Mouse (Mus musculus) thymus, postnatal 36 days (tissue): ENCODE measurements around the gene Nfatc2.

Experiments used
- DNase-seq, 2 experiments: peaks; one replicate each; pipeline ENCODE4 v3.0.0; 2022; ENCODE audit warnings: mixed read lengths in 2 of 2

Nfatc2 gene

DNA sequence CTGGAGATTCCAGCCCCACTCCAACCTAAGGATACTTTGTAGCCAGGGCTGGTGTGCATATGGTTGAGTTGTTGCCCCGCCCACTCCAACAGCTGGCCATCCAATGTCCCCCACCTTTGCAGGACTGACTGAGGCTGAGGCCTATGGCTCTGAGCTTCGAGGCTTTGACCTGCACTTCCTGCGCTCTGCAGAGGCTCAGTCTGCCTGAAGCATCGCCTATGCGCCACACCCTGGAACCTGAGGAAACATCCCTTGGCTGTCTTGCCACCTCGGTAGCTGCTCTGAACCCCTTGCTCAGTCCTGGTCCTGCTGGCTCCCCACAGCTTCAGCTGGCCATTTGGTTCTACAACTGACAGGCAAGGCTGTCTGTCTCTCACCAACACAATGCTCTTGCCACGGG, 24.1 kb downstream of the Nfatc2 start:
- DNase-seq: no peak

GRCm38 (mm10) chr2:168575834-168576233, 25.6 kb downstream of the Nfatc2 start:
- DNase-seq: no peak

DNA sequence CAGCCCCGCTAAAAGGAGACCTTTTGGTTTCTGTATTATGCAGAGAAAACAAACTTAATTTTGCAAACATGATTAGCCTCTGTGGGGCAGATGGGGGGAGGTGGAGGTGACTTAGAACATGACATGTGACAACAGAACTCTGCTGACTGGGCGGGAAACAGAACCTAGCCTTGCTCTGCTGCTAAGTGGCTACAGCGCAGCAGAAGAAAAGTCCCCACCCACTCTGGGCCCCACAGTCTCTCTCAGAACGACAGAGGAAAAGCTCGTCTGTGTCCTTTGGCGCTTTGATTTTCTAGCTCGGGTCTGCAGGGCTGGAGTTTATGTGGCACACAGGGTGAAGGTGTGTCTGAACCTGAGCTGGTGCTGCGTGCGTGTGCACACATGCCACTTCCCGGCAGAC, 26.5 kb downstream of the Nfatc2 start:
- peak; percentile 37 to 55 for DNase-seq

GRCm38 (mm10) chr2:168573866-168574265, 27.6 kb downstream of the Nfatc2 start:
- no peak for DNase-seq

GRCm38 (mm10) chr2:168571241-168571640, 30.2 kb downstream of the Nfatc2 start:
- DNase-seq: no peak

- no peak for DNase-seq
Measured at GRCm38 (mm10) chr2:168565538-168566253, 35.8 kb downstream of the Nfatc2 start.

DNA sequence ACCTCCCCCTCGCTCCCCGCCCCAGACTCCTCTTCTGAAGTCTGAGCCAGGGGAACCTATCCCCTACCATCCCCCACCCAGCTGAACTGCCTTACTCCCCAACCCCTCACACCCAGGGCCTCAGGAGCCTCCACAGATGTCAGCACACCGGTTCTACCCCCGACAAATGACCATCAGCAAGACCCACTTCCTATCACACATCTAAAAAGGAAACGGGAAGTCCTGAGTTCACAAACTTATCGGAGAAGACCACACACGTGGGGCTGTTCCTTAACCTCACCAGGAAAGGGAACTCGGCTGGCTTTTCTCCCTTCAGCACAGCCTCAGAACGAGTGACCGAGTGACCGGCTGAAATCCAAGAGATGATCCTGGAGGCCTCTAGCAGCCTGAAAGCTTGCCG, 38.3 kb downstream of the Nfatc2 start:
- no peak for DNase-seq

- DNase-seq: no peak
Measured at GRCm38 (mm10) chr2:168557035-168557434, 44.4 kb downstream of the Nfatc2 start.

DNA sequence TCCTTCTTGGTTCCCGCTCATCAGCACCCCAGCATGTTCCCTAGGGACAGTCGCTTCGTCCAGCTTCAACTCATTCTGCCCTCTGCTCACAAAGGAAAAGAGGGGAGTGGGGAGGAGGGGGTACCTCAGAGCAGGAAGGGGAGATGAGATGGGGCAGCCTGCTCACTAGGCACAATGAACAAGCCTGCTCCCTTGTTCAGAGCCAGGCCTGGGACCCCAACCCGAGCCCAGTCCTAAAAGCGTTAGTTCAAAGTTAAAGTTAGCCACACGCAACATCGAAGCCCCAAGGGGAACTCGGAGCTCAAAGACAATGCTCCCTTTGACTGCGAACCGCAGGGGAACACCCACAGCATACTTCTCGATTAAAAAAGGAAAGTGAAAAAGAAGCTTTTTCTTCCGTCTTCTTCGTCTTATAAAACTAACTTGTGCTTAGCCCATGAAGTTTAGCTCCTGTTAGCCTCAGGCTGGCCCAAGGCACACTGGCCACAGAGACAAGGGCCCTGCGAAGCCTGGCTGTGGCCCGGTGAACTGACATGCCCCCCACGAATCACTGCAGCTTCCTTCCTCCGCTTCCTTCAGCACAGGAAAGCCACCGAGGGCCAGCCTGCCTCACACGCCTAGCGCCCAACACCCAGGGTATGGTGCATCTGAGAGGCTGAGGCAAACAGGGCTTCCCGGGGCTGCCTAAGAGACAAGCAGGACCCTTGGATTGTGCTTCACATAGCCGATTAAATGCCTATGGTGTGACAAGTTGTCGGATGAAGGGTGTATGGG, 45.4 kb downstream of the Nfatc2 start:
- peak; percentile 34 to 42 for DNase-seq

DNA sequence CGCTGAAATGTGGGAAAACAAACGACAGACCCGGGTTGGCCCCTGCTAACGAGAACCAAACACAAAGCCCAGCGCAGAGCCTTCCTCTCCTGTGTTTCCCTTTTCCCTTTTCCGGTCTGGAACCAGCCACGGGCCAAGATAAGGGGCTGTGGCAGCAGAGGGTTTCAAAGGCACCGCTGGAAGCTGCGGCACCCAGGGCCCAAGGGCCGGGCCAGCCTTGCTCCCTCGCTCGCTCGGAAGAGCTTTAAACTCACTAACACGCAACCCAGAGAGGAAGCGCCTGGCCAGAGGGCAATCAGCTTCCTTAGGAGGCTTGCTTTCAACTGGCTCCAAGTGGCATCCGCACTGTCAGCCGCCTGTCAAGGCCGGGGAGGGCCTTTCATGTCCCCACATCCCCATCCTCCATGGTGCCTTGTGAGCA, 47.9 kb downstream of the Nfatc2 start:
- DNase-seq: peak in 1 of 2 experiments; percentile 29

- no peak for DNase-seq
Measured at GRCm38 (mm10) chr2:168552405-168552804, 49.1 kb downstream of the Nfatc2 start.

DNA sequence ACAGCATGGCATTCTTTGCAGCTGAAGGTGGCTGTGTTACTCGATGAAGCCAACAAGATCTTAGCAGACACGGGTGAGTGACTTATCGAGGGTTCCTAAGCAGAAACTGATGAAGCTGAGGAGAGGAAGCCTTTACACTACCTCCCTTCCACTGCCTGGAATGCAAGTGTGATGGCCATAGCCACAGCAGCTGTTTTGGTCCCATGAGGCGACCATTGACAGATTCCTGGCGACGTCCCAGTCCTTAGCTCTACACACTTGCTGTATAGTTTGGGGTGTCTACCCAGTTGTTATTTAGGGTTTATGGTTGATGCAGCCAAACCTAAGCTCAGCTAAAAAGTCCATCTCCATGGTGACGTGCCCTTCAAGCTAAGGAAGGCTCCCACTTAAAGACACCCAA, 50.2 kb downstream of the Nfatc2 start:
- DNase-seq: no peak

DNA sequence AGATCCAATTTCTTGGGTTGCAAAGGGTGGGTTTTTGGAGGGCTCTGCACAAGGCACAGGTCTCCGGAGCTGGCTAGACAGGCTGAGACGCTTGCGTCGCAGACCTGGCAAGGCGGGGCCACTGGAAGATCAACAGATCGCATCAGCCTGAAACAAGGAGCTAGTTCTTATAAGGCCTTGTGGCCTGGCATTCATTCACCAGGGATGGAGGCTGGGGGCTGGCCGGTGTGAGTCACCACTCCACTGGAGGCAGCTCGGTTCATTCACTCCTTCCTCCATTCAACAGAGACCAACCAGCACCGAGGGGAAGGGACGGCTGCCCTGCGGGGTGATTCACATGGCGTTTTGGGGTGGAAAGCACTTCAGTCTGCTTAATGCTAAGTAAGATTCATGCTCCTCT, 52.1 kb downstream of the Nfatc2 start:
- DNase-seq: no peak

- DNase-seq: no peak
Measured at GRCm38 (mm10) chr2:168548008-168548407, 53.4 kb downstream of the Nfatc2 start.

- no peak for DNase-seq
Measured at GRCm38 (mm10) chr2:168545901-168546557, 55.4 kb downstream of the Nfatc2 start.

DNA sequence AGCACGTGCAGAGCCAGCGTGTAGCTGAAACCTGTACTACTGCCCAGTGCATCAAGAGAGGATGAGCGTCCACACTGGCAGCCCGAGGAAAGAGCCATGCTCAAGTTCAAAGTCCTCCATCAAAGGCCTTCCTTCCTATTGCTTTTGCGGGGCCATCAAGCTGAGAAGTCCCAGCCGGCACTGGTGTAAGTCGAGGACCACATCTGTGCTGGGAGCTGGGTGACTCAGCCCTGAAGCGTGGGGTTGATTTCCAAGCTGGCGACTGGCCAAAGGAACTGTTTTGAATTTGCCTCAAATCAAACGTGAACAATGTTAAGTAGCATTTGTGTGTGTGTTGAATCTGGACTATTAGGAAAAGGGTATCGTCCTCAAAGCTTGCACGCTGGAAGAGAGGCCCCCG, 57.4 kb downstream of the Nfatc2 start:
- DNase-seq: no peak

GRCm38 (mm10) chr2:168543026-168543425, 58.4 kb downstream of the Nfatc2 start:
- no peak for DNase-seq

DNA sequence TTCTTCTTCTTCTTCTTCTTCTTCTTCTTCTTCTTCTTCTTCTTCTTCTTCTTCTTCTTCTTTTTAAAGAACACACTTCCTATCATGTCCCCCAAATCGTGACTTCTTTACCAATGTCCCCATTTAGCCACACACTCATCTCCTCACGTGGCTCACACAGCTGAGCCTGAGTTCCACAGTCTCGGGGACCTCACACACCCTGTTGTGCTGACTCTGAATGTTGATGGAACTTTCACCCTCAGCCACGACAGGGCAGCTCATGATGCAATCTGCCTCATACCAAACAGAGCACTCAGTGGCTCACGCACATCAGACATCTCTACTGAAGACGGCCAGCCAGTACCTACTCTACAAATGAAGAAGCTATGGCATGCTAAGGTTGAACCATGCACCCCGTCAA, 60.2 kb downstream of the Nfatc2 start:
- no peak for DNase-seq

GRCm38 (mm10) chr2:168539594-168540222, 61.7 kb downstream of the Nfatc2 start:
- no peak for DNase-seq

DNA sequence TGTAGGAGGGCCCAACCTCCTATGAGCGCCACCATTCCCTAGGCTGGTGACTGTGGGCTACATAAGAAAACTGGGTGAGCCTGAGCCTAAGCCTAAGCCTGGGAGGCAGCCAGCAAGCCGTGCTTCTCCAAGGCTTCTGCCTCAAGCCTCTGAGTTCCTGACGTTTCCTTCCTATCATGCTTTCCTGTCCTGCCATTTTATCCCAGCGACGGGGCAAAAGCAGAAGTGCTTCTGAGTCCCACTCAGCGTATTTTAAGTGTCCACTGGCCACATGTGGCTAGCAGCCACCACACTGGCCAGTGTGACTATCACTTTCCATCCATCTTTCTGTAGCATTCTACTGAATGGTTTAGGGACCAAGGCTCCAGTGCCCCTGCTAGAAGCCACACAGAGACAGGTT, 62.4 kb downstream of the Nfatc2 start:
- DNase-seq: no peak

DNA sequence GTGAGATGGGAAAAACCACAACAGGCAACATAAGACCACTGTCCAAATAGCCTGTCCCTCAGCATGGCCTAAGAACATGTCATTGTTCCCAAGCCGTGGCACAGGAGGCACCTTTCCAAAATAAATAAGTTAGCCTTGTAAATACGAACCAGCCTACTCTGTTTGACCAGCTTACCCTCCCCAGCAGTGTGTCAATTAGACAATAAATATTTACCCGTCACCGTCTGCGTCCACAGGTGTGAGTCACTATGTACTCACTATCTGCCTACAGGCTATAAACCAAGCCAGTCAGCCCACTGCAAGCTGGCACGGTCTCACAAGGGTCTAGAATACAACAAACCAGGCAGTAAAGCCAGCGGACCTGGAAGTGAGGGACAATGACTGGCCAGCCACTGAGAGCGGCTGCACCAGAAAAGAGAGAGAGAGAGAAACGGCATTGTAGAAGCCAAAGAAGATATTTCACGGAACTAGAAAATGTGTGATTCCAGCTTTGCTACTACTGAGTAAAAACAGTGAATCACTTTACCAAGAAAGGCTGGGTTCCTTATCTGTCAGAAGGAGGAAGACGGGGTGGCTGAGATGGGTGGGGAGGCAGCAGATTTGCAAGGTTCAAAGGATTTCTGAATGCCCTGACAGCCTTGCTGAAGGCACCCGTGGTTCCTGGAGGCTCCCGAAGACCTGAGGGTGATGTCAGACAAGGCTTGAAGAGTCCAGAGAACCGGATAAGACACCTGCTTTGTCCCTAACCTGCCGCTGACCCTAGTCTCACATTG, 69.2 kb downstream of the Nfatc2 start:
- DNase-seq: no peak

- DNase-seq: no peak
Measured at GRCm38 (mm10) chr2:168528551-168528950, 72.9 kb downstream of the Nfatc2 start.

DNA sequence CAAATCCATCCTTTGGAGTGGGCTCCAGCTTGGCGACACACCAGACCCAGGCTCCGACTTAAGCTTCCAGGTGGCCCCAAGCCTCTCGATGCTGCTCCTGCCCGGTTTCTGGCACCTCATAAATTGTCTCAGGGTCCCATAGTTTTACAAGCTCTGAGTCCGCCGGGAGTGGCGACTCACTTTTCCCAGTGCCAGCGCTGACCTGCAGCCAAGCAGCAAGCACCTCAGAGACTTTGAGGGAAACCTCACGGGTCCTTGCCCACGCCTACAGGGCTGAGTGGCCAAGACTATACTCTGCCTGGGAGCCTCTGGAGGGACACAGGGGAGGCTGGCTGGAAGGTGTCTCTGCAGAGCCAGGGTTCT, 74.0 kb downstream of the Nfatc2 start:
- DNase-seq: no peak
